Mouse (Mus musculus): ENCODE data around the gene Cyp24a1. TPM values are rescaled to one million over a fixed set of nuclear protein-coding genes. Genes with fewer than 3 reads are reported as not detected.

Cyp24a1 gene
- polyA plus RNA-seq, 1 experiment: not detected

DNA sequence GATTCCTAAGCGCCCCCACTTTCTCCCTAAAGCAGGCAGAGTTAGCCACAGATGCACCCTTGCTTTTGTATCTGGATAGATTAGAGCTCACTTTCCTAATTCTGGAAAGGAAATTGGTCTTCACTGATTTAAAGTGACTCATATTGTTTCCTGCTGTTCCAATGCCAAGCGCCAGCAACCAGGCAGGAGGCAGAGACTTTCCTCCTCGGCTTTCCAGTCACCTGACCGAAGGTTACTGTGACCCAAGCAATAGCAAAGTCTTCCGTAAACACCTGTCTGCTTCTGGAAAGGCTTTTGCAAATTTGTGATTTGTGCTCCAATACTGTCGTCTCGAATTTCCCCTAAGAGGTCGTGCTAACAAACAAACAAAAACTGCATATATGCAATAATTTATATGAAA, 1.1 kb upstream of the Cyp24a1 start:
- Histone ChIP-seq H3K27ac (ENCODE audit: insufficient read depth, low read length) (no peak overlapping the region), H3K4me3 (ENCODE audit: insufficient read depth, low read length) (no peak overlapping the region), H3K4me1 (ENCODE audit: control insufficient read depth, insufficient read depth, low read length) (no peaks in the 10 kb centered on the region)
- no peak for TF ChIP-seq CTCF (IDR thresholded peaks at IDR 0.05; ENCODE audit: borderline replicate concordance, insufficient read depth, low read length)
- no peak for TF ChIP-seq POLR2A (IDR thresholded peaks at IDR 0.05; ENCODE audit: low read depth, low read length)

DNA sequence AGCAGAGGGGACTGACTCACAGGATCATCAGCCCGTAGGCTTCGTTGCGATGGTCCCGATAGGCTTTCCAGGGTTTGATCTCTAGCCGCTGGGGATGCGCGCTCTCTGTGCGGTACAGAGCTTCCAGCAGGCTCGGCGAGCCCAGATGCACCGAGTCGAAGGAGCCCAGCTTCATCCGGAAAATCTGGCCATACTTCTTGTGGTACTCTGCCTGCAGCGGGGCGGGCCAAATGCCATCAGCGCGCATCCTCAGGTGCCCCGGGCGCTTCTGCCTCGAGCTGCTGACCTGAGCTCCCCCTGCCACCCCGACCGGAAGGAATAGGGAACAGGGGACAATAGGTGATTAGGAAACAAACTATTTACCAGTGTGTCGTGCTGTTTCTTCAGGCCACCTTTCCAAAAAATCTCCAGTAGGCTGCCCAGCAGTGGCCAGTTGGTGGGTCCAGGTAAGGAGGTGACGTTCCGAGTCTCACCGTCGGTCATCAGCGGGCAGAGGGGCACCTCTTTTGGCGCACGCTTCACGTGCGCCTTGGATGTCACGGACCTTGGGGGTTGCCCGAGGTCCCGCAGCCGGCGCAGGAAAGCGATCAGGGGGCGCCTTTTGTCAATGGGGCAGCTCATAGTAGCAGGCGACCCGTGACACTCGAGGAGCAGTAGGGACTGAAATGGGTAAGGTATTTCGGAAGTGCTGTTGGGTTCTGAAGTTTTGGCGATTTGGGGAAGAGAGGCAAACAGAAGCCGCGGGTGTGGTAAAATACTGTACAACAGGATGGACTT, 603 bp downstream of the Cyp24a1 start, which contains the start of gene Pfdn4:
Pfdn4 (plus strand) TSS at position 275 of the 777 bp plus-strand sequence.
- no peak within 1 kb of the TSS for H3K27ac ChIP-seq (ENCODE audit: insufficient read depth, low read length)
- no peaks in the 10 kb centered on the region for H3K4me1 ChIP-seq (ENCODE audit: control insufficient read depth, insufficient read depth, low read length)
- TF ChIP-seq CTCF (IDR thresholded peaks at IDR 0.05; ENCODE audit: borderline replicate concordance, insufficient read depth, low read length) (no peak), POLR2A (IDR thresholded peaks at IDR 0.05; ENCODE audit: low read depth, low read length) (no peak)
- H3K4me3 ChIP-seq (ENCODE audit: insufficient read depth, low read length): no peak within 1 kb of the TSS

DNA sequence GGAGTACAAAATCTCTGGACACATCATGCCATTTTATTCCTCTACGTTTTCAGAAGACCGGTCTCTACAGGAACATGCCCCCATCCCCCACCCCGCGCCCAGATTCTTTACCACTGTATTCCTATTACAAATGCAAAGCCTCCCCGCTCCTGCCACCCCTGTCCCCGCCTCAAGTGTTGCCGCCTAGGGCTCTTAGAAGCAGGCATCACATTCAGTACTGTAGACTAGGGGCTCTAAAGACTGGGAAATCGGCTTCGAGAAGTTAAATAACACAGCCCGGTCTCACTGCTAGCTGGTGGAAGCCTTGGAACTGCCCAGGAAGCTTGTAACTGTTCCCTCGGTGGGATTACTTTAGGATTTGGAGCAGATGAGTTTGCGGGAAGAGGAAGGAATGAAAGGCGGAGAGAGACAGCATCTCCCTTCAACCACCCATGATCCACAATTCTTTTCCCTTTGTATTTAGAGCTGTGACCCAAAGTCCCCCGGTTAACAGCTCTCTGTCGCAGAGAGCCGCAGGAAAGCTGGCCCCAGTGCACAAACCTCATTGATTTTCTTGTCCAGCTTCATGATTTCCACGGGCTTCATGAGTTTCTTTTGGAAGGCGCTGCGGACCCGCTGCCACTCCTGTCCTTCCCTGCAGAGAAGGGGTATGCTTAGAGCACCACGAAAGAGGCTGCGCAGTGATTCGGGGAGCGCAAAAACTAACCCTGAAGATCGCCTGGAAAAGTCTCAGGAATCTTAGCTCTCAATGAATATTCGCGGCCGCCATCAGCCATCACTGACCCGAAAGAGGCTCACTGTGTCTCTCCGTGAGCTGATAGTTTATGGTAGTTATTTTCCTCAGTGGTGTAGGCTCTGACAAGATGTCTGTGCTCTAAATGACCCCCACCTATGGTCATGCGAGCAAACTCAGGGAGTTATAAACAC, 1.9 kb downstream of the Cyp24a1 start:
- H3K4me3 ChIP-seq (ENCODE audit: insufficient read depth, low read length): no peak overlapping the region
- no peak overlapping the region for H3K27ac ChIP-seq (ENCODE audit: insufficient read depth, low read length)
- H3K4me1 ChIP-seq (ENCODE audit: control insufficient read depth, insufficient read depth, low read length): no peaks in the 10 kb centered on the region
- TF ChIP-seq CTCF (IDR thresholded peaks at IDR 0.05; ENCODE audit: borderline replicate concordance, insufficient read depth, low read length) (no peak), POLR2A (IDR thresholded peaks at IDR 0.05; ENCODE audit: low read depth, low read length) (no peak)

DNA sequence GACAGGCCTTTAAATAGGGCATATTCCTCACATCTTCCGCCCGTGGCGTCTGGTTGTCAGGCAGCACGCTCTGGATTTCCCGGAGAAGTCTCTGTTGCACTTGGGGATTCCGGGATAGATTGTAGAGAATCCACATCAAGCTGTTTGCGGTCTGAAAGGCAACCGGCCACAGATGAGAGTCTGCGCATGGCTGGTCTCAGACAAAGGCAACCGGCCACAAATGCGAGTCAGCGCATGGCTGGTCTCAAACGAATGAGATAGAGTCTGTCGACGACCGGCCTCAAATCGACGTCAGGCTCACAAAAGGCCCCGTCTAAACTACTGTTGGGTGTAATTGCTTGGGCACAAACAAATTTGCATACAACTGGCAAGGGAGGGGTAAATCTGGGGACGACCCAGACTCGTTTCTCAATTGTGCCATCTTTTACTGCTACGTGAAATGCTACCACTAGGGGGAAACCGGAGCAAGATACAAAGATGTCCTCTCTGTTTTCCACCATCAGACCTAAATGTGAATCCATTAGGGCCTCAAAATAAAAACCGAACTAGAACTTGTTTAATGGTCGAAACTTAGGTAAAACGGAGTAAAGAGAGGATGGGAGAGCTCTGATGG, 8.9 kb downstream of the Cyp24a1 start:
- Histone ChIP-seq H3K4me1 (ENCODE audit: control insufficient read depth, insufficient read depth, low read length) (no peaks in the 10 kb centered on the region), H3K4me3 (ENCODE audit: insufficient read depth, low read length) (no peak overlapping the region), H3K27ac (ENCODE audit: insufficient read depth, low read length) (no peak overlapping the region)
- no peak for TF ChIP-seq CTCF (IDR thresholded peaks at IDR 0.05; ENCODE audit: borderline replicate concordance, insufficient read depth, low read length)
- no peak for TF ChIP-seq POLR2A (IDR thresholded peaks at IDR 0.05; ENCODE audit: low read depth, low read length)

DNA sequence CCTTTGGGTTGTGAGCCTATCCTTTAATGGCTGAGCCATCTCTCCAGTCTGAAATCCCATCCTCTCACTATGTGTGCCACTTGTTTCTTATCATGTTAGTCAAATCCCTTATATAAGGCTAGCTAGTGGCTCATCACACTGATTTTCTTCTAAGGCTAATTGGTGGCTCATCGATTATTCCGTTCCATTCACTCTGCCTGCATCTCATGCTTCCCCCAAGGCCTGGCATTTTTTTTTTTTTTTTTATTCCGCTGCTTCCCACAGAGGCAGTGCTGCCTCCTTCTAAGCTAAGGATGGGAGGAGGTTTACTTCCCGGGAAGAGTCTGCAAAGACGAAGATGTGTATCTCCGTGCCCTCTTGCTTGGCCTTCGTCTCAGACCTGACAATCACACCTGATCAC, 9.7 kb downstream of the Cyp24a1 start:
- TF ChIP-seq CTCF (IDR thresholded peaks at IDR 0.05; ENCODE audit: borderline replicate concordance, insufficient read depth, low read length) (no peak), POLR2A (IDR thresholded peaks at IDR 0.05; ENCODE audit: low read depth, low read length) (no peak)
- H3K27ac ChIP-seq (ENCODE audit: insufficient read depth, low read length): no peak overlapping the region
- H3K4me1 ChIP-seq (ENCODE audit: control insufficient read depth, insufficient read depth, low read length): no peaks in the 10 kb centered on the region
- H3K4me3 ChIP-seq (ENCODE audit: insufficient read depth, low read length): no peak overlapping the region

DNA sequence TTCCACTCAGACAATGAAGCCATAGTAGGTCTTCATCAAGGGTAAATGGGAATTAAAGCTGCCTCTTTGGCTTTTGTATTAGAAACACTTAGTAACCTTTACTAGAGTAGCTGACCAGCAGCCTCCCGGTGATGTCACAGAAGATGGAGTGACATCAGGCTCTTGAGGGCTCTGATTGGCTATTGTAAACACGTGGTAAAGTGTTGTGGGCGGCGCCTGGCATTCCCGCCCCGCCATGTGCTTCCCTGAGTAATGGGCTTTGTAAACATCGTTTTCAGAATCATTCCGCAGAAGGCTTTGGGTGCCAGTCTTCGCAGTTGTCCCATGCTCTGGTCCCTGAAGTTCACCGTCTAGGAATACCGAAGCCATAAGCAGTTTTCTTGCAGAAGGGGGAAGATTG, 13.0 kb downstream of the Cyp24a1 start:
- no peak overlapping the region for H3K27ac ChIP-seq (ENCODE audit: insufficient read depth, low read length)
- H3K4me3 ChIP-seq (ENCODE audit: insufficient read depth, low read length): no peak overlapping the region
- H3K4me1 ChIP-seq (ENCODE audit: control insufficient read depth, insufficient read depth, low read length): no peaks in the 10 kb centered on the region
- TF ChIP-seq CTCF (IDR thresholded peaks at IDR 0.05; ENCODE audit: borderline replicate concordance, insufficient read depth, low read length) (no peak), POLR2A (IDR thresholded peaks at IDR 0.05; ENCODE audit: low read depth, low read length) (no peak)

DNA sequence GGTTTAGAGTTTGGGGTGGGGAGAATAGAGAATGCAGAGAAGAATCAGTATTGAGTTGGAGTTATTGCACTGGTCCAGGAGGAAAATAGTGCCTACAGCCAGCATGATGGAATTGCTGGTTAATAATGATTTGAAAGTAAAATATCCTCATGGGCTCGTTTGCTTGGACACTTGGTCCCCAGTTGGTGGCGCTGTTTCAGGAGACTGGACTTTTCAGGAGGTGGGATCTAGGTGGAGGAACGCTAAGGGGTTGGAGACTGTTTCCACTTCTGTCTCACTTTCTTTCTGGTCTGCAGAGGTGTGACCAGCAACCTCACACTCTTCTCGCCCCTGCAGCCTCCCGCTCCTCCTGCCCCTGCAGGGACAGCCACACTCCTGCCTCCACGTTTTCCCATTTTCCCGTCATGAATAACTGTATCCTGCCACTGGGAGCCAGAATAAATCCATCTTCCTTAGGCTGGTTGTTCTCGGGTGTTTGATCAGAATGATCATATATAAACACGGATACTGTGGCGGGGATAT, 14.9 kb downstream of the Cyp24a1 start:
- Histone ChIP-seq H3K4me1 (ENCODE audit: control insufficient read depth, insufficient read depth, low read length) (no peaks in the 10 kb centered on the region), H3K4me3 (ENCODE audit: insufficient read depth, low read length) (no peak overlapping the region), H3K27ac (ENCODE audit: insufficient read depth, low read length) (no peak overlapping the region)
- no peak for TF ChIP-seq CTCF (IDR thresholded peaks at IDR 0.05; ENCODE audit: borderline replicate concordance, insufficient read depth, low read length)
- TF ChIP-seq POLR2A (IDR thresholded peaks at IDR 0.05; ENCODE audit: low read depth, low read length): no peak

DNA sequence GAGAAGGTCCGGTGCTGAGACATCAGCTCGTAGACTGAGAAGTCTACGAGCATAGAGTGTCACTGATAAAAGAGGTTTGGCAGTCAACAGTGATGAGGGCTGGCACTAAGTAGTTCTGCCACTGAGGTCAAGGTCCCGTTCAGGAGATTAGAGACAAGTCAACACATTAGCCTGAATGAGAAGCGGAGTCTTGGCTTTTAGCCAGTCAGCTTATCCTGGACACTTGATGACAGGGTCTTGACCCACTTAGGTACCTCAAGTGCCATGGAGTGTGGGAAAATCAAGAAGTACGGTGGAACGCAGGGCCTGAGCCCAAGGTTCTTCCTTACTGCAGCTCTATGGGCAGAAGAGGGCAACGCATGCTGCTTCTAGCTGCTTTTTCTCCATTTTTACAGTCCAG, 20.3 kb downstream of the Cyp24a1 start:
- TF ChIP-seq POLR2A (IDR thresholded peaks at IDR 0.05; ENCODE audit: low read depth, low read length): no peak
- TF ChIP-seq CTCF (IDR thresholded peaks at IDR 0.05; ENCODE audit: borderline replicate concordance, insufficient read depth, low read length): no peak

DNA sequence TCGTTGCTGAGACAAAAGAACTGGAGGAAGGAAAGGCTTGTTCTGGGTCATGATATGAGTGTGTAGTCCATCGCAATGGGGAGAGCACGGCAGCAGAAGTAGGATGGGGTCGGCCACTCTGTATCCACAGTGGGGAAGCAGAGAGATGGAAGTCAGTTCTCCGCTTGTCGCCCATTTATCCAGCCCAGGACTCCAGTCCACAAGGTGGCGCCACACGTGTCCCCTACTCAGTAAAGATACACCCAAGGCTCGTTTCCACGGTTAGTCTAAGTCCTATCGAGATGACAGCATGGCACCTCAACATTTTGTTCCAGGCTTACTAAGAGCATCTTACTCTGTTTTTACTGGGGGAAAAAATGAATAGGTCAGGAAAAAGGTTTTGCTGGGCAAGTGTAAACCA, 20.7 kb downstream of the Cyp24a1 start:
- H3K4me1 ChIP-seq (ENCODE audit: control insufficient read depth, insufficient read depth, low read length): no peaks in the 10 kb centered on the region
- TF ChIP-seq POLR2A (IDR thresholded peaks at IDR 0.05; ENCODE audit: low read depth, low read length): no peak
- no peak for TF ChIP-seq CTCF (IDR thresholded peaks at IDR 0.05; ENCODE audit: borderline replicate concordance, insufficient read depth, low read length)
- no peak overlapping the region for H3K4me3 ChIP-seq (ENCODE audit: insufficient read depth, low read length)
- no peak overlapping the region for H3K27ac ChIP-seq (ENCODE audit: insufficient read depth, low read length)

More for the DNA sequence above, 20.3 kb downstream of the Cyp24a1 start:
- Histone ChIP-seq H3K4me3 (ENCODE audit: insufficient read depth, low read length) (no peak overlapping the region), H3K4me1 (ENCODE audit: control insufficient read depth, insufficient read depth, low read length) (no peaks in the 10 kb centered on the region), H3K27ac (ENCODE audit: insufficient read depth, low read length) (no peak overlapping the region)

All from embryonic fibroblast, embryonic 13.5 days (primary cell).